Mouse (Mus musculus) B cell, adult (primary cell): ENCODE measurements around the gene Btk. TPM values are rescaled to one million over a fixed set of nuclear protein-coding genes. Genes with fewer than 3 reads are reported as not detected.

Experiments
- total RNA-seq: library from RNA; stranded (reverse); gene quantifications from 4 replicates; pipeline ENCODE4 v1.2.4, GENCODE M21; 2023; ENCODE audit not compliant: inconsistent age

The Btk gene
- total RNA-seq, result 161 to 180 TPM (median 175 TPM) in 4 replicates

DNA sequence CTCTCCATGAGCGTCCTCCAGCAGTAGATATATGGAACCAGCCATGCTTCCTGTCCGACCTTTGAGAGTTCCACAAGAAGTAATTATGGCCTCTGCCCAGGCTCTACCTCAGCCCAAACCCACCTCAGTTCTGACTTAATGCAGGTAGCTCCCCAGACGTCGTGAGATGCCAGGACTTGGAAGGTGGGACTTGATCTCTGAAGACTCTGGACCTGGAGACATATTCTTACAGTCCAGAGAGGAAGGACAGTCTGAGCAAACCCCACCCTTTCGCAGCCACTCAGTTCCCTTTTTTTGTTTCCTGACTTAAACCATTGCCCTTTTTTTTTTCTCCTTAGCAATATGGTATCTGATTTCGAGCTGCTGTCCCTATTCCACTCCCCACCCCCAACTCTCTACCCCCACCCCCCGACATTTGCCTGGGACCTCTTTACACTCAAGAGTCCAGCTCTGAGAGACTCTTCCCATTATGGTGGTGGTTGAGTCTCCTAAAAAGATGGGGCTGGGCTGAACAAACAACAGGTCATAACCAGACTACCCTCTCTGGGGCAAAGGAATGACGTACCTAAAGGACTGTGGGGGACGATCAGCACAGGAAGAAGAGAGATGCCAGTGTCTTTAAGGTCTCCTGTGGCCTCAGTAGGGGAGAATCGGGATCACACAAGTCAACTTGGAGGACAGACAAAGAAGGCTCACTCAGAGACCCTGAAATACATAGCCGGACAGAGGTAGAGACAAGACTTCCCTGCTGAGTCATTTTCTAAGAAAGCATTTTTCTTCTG lies at the start of gene Btk:
Gene Btk, minus strand, starts transcription at position 683 of the 782 bp plus-strand sequence.

GRCm38 (mm10) chrX:134600659-134601379 lies 17.4 kb upstream of the Btk start, which contains the start of the genes Gla and Hnrnph2:
Gla (minus strand) TSS chrX:134601125.
Hnrnph2 (plus strand) TSS chrX:134601179.

DNA sequence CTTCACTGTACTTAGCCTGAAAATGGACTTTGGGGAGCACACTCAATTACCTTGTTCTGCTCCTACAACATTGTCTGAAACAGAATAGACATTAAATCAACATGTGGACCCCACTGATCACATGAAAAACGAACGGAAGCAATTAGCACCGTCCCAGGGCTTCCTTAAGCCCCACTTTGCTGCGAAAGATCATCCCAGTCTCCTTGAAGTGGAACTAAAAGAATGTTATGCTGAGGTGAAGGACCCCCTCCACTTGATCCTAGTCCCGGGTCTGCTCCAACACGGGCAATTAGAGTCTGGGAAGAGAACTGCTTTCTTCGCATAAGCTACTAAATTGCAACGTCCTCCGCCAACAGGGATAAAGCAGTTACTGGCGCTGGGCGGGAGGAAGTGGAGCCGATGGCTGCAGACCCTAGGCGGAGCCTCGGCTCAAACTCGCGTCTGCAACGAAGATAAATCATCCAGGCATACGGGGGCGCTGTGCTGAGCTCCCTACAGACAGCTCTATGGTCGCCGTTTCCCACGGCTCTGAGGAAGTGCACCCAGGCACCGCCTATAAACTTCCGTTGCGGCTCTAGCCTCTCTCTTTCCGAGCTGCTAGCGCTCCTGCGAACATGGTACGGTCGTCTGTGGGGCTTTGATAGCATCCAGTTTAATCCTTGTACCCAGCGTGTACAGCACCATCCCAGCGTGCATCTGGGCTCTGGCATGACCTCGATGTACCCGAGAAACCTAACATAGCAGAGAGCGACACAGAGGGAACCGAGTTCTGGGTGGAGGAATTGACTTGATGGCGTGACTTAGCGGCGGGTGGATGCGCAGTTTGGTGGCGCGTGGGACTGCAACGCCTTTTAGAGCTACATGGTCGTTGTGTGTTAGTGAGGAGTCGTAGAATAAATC lies 2.0 kb upstream of the Btk start, which contains the start of gene Rpl36a:
Gene Rpl36a, plus strand, starts transcription at position 552 of the 900 bp plus-strand sequence.

GRCm38 (mm10) chrX:134541145-134541954 lies 42.0 kb downstream of the Btk start, which contains the start of gene Timm8a1:
Timm8a1 (minus strand) TSS chrX:134541865.

Other genes with a start within 250 kb of the Btk start
- not detected in 4 replicates for gene Drp2, start 179.0 kb downstream of the Btk start, total RNA-seq
- not detected in 4 replicates for gene Taf7l, start 107.1 kb downstream of the Btk start, total RNA-seq
- 17.8 to 24.5 TPM (median 20.4 TPM) in 4 replicates for gene Timm8a1, start 41.7 kb downstream of the Btk start, total RNA-seq
- gene Rpl36a, start 2.1 kb upstream of the Btk start, total RNA-seq, result 459 to 567 TPM (median 509 TPM) in 4 replicates
- gene Gla, start 17.6 kb upstream of the Btk start, total RNA-seq, result 102 to 110 TPM (median 108 TPM) in 4 replicates
- 159 to 173 TPM (median 167 TPM) in 4 replicates for gene Hnrnph2, start 17.6 kb upstream of the Btk start, total RNA-seq
- 2.8 to 3.5 TPM (median 2.9 TPM) in 4 replicates for gene Armcx4, start 102.9 kb upstream of the Btk start, total RNA-seq
- 0.38 to 2.6 TPM (median 0.80 TPM) in 4 replicates for gene Armcx1, start 134.4 kb upstream of the Btk start, total RNA-seq
- 2.9 to 5.1 TPM (median 4.6 TPM) in 4 replicates for gene Armcx6, start 167.8 kb upstream of the Btk start, total RNA-seq
- 18.5 to 22.7 TPM (median 21.4 TPM) in 4 replicates for gene Armcx3, start 173.0 kb upstream of the Btk start, total RNA-seq
- gene Armcx2, start 225.7 kb upstream of the Btk start, total RNA-seq, result 36.7 to 43.1 TPM (median 37.1 TPM) in 4 replicates